Mouse (Mus musculus) olfactory bulb, adult 2 months (tissue): ENCODE results near the gene Ltk.

Source experiments
- CTCF ChIP-seq: fragments of 200-500 bp; IDR thresholded peaks from 2 replicates; pipeline ENCODE4 v1.5.1; 2012; ENCODE audit warnings: low read depth, mild to moderate bottlenecking, low read length, moderate library complexity; ENCODE audit not compliant: insufficient read depth
- POLR2A ChIP-seq: fragments of 200-500 bp; IDR thresholded peaks from 2 replicates; pipeline ENCODE4 v1.6.1; 2012; ENCODE audit warnings: mild to moderate bottlenecking, low read depth, low read length, moderate library complexity; ENCODE audit not compliant: insufficient read depth

- no peak for TF ChIP-seq POLR2A
- TF ChIP-seq CTCF = no peak
Measured at GRCm38 (mm10) chr2:119808438-119808837, 48.2 kb upstream of the Ltk start.
